Mouse (Mus musculus) kidney, adult 2 months (tissue): Measurements from ENCODE around the gene Dlx3. TPM values are rescaled to one million over a fixed set of nuclear protein-coding genes. Genes with fewer than 3 reads are reported as not detected.

Source experiments
- DNase-seq: peaks from one replicate; pipeline ENCODE4 v3.0.0; 2021
- H3K27ac ChIP-seq: fragments of 200-500 bp; 2 replicates; pipeline ENCODE4 v1.5.1; 2012; ENCODE audit warnings: low read depth, low read length, control low read depth, inconsistent platforms; ENCODE audit not compliant: insufficient read depth
- H3K27me3 ChIP-seq: fragments of 200-500 bp; replicated peaks from 2 replicates; pipeline ENCODE4 v1.6.1; 2012; ENCODE audit warnings: mild to moderate bottlenecking, moderate library complexity, low read length, inconsistent platforms; ENCODE audit not compliant: control insufficient read depth, insufficient read depth
- H3K36me3 ChIP-seq: fragments of 200-500 bp; 2 replicates; pipeline ENCODE4 v1.6.1; 2012; ENCODE audit warnings: mild to moderate bottlenecking, moderate library complexity, low read length, inconsistent platforms; ENCODE audit not compliant: control insufficient read depth, insufficient read depth
- H3K4me1 ChIP-seq: fragments of 200-500 bp; 2 replicates; pipeline ENCODE4 v1.6.1; 2011; ENCODE audit warnings: low read length; ENCODE audit not compliant: control insufficient read depth, insufficient read depth
- H3K4me3 ChIP-seq: fragments of 200-500 bp; 2 replicates; pipeline ENCODE4 v1.5.1; 2011; ENCODE audit warnings: mild to moderate bottlenecking, low read depth, low read length, control low read depth; ENCODE audit not compliant: insufficient read depth
- CTCF ChIP-seq: fragments of 200-500 bp; conservative IDR thresholded peaks from 2 replicates; pipeline ENCODE4 v1.5.1; 2011; ENCODE audit warnings: low read depth, mild to moderate bottlenecking, control low read depth, low read length, moderate library complexity, mixed read lengths; ENCODE audit not compliant: insufficient read depth, insufficient read length
- POLR2A ChIP-seq: fragments of 200-500 bp; IDR thresholded peaks from one replicate; pipeline ENCODE4 v1.6.1; 2011; ENCODE audit warnings: low read depth, low read length, control low read depth
- WGBS: fragments of 180-500 bp; shearing (Covaris S2); methylation state at CpG from one replicate; pipeline ENCODE4 v1.1.7; 2018; 5-methylcytosine and 5-hydroxymethylcytosine counted together
- polyA plus RNA-seq: library from polyadenylated mRNA; depleted of rRNA; stranded (reverse); fragments of >200 nt; gene quantifications from 2 replicates; pipeline ENCODE4 v1.2.3, GENCODE M21; 2012; rRNA removed

Dlx3 gene
- polyA plus RNA-seq, 1 experiment = 0.05 TPM

- H3K27me3 ChIP-seq = no peaks in the 10 kb centered on the region; the same call in 1 of the 2 replicates
- no peaks in the 10 kb centered on the region for H3K4me1 ChIP-seq
- WGBS = 86% methylated on average over 5 of the region's 5 CpGs
- H3K27ac ChIP-seq = no peak overlapping the region
- no peak for DNase-seq
- no peak overlapping the region for H3K4me3 ChIP-seq
- H3K36me3 ChIP-seq = no peaks in the 10 kb centered on the region
- no peak for TF ChIP-seq CTCF
- no peak for TF ChIP-seq POLR2A
These were observed 38.0 kb downstream of the Dlx3 start for GRCm38 (mm10) chr11:95157872-95158271.

- H3K36me3 ChIP-seq = no peaks in the 10 kb centered on the region
- DNase-seq = no peak
- 86% methylated on average over 8 of the region's 8 CpGs for WGBS
- H3K27me3 ChIP-seq = no peaks in the 10 kb centered on the region; the same call in 1 of the 2 replicates
- H3K4me1 ChIP-seq = no peaks in the 10 kb centered on the region
- H3K27ac ChIP-seq = no peak overlapping the region
- H3K4me3 ChIP-seq = no peak overlapping the region
- TF ChIP-seq POLR2A (no peak), CTCF (no peak)
These were observed 39.9 kb downstream of the Dlx3 start for GRCm38 (mm10) chr11:95159763-95160371.

- Histone ChIP-seq H3K36me3 (no peaks in the 10 kb centered on the region), H3K27ac (no peak overlapping the region), H3K27me3 (no peaks in the 10 kb centered on the region), H3K4me3 (no peak overlapping the region), H3K4me1 (no peaks in the 10 kb centered on the region)
- TF ChIP-seq CTCF = no peak
- no peak for TF ChIP-seq POLR2A
- no peak for DNase-seq
- WGBS = 67% methylated on average over 7 of the region's 7 CpGs
These were observed 40.8 kb downstream of the Dlx3 start for GRCm38 (mm10) chr11:95160693-95161092.

- 80% methylated on average over 4 of the region's 4 CpGs for WGBS
- TF ChIP-seq POLR2A = no peak
- no peak for TF ChIP-seq CTCF
- DNase-seq = no peak
These were observed 41.8 kb downstream of the Dlx3 start for GRCm38 (mm10) chr11:95161708-95162107.

GRCm38 (mm10) chr11:95165857-95166256 is 45.9 kb downstream of the Dlx3 start:
- Histone ChIP-seq H3K27ac (no peak overlapping the region), H3K27me3 (no peaks in the 10 kb centered on the region), H3K4me3 (no peak overlapping the region), H3K4me1 (no peaks in the 10 kb centered on the region), H3K36me3 (no peaks in the 10 kb centered on the region)
- DNase-seq = no peak
- TF ChIP-seq POLR2A = no peak
- TF ChIP-seq CTCF = no peak
- WGBS = 71% methylated on average over 5 of the region's 5 CpGs

More at GRCm38 (mm10) chr11:95161708-95162107, 41.8 kb downstream of the Dlx3 start:
- H3K4me1 ChIP-seq = no peaks in the 10 kb centered on the region
- H3K27me3 ChIP-seq = no peaks in the 10 kb centered on the region
- H3K36me3 ChIP-seq = no peaks in the 10 kb centered on the region
- H3K4me3 ChIP-seq = no peak overlapping the region
- no peak overlapping the region for H3K27ac ChIP-seq

Other genes starting within 250 kb of the Dlx3 start
- 25.3 and 29.6 TPM in 2 replicates for gene Col1a1, start 183.9 kb upstream of the Dlx3 start, polyA plus RNA-seq
- 0.56 TPM in 1 of 2 replicates, not detected in the other for gene Hils1, start 152.5 kb upstream of the Dlx3 start, polyA plus RNA-seq
- 5.0 and 23.9 TPM in 2 replicates for gene Sgca, start 143.8 kb upstream of the Dlx3 start, polyA plus RNA-seq
- gene Ppp1r9b, start 129.1 kb upstream of the Dlx3 start, polyA plus RNA-seq = 24.1 and 29.9 TPM in 2 replicates
- 3.2 and 3.7 TPM in 2 replicates for gene Samd14, start 110.2 kb upstream of the Dlx3 start, polyA plus RNA-seq
- gene Pdk2, start 78.8 kb upstream of the Dlx3 start, polyA plus RNA-seq = 430 and 469 TPM in 2 replicates
- 48.2 and 55.4 TPM in 2 replicates for gene Itga3, start 43.3 kb upstream of the Dlx3 start, polyA plus RNA-seq
- 0.07 TPM in 1 of 2 replicates, not detected in the other for gene Dlx4, start 26.1 kb downstream of the Dlx3 start, polyA plus RNA-seq
- gene Tac4, start 141.4 kb downstream of the Dlx3 start, polyA plus RNA-seq = 0.09 TPM in 1 of 2 replicates, not detected in the other
- 27.3 and 30.0 TPM in 2 replicates for gene Kat7, start 190.1 kb downstream of the Dlx3 start, polyA plus RNA-seq
- gene Fam117a, start 216.9 kb downstream of the Dlx3 start, polyA plus RNA-seq = 20.8 and 22.7 TPM in 2 replicates